Mouse (Mus musculus) urinary bladder, postnatal 0 days (tissue): ENCODE data around the gene Suds3. TPM values are rescaled to one million over a fixed set of nuclear protein-coding genes. Genes with fewer than 3 reads are reported as not detected.

Source experiments
- polyA plus RNA-seq: library from polyadenylated mRNA; unstranded; fragments of >200 nt; fragmentation: Nextera tagmentation; extraction: Ambion mirVana; gene quantifications from 2 replicates; pipeline ENCODE4 v1.2.1, GENCODE M21; 2015

The Suds3 gene
- polyA plus RNA-seq = 33.8 and 35.4 TPM in 2 replicates

DNA sequence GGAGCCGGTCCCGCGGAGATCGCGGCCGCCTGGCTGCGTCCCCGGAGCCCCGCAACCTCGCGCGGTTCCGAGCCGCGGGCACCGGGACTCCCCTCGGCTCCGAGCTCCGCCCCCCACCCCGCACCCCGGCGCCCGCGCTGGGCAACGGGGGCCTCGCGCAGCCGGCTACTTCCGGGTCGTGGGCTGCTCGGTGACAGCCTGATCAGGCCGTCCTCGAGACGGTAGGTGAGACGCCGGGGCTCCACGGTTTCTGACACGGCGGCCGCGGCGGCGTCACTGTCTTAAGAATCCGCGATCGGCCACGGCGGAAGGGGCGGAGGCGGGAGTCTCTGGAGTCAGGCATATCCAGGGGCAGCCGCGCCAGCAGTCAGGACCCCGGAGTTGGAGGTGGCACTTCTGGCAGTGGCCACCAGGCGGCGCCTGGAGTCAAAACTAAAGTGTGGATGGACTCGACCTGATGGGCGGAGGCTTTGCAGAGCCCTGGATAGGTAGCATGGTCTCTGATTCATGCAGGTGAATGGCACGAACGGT is at the start of gene Suds3:
Gene Suds3, minus strand, starts transcription at position 278 of the 531 bp plus-strand sequence.

DNA sequence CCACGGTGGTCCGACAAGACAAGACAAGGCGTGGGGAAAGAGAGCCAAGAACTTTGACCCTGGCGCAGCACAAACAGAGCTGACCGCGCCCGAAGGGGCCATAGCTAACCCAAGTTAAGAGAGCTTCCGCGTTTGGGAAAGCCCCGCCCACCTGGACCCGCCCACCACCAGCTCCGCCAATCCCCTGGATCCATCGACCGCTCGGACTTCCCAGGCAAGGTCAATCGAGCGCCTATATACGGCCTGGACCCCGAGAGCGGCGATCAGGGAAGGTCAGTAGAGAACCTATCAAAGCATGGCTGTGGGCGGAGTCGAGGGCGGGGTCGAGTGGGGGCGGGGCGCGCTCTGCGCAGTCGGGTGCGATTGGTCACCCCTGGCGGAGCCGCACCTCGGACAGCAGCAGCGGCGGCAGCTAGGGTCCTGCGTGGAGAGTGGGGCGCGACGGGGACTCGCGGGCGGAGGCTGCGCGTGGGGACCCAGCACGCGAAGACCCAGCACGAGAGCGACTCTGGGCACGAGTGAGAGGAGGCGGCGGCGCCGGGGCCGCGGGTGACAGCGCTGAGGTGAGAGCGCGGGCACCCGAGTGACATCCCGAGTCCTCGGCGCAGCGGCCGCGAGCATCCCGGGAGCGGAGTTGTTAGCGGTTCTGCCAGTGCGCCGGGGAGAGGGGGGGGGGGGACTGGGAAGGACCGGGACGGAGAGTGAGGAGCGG is 4.0 kb upstream of the Suds3 start, which contains the start of gene Taok3:
Gene Taok3, plus strand, starts transcription at position 353 of the 712 bp plus-strand sequence.

Other genes with a start within 250 kb of the Suds3 start
- gene Taok3, start 4.0 kb upstream of the Suds3 start, polyA plus RNA-seq = 20.4 and 21.6 TPM in 2 replicates
- 428 and 432 TPM in 2 replicates for gene Pebp1, start 171.5 kb upstream of the Suds3 start, polyA plus RNA-seq
- gene Vsig10, start 203.0 kb upstream of the Suds3 start, polyA plus RNA-seq = 23.7 and 24.6 TPM in 2 replicates
- gene Wsb2, start 241.2 kb upstream of the Suds3 start, polyA plus RNA-seq = 71.0 and 76.8 TPM in 2 replicates